10 mouse cellular contexts compared by ENCODE assay signal in genomic region chr9:25212309-25213163, GRCm38 (mm10). TPM values are rescaled to one million over a fixed set of nuclear protein-coding genes. Genes with fewer than 3 reads are reported as not detected.
DNase-seq lines count a peak whose midpoint lies in the region; ATAC-seq and TF ChIP-seq lines count a peak whose summit lies in the region.
"Had no signal": no experiment of that assay in that cellular context is flagged by ENCODE, and none has a peak within 500 bp of the region (broad histone marks: within the 10 kb centered on the region; RNA-seq: fewer than 3 reads in every experiment).

No protein-coding gene starts in this region.

- H3K27me3 ChIP-seq in limb, embryonic 12.5 days = no peaks in the 10 kb centered on the region
- no peaks in the 10 kb centered on the region for H3K27me3 ChIP-seq in limb, embryonic 10.5 days (ENCODE audit: low read depth, poor library complexity, severe bottlenecking)
- H3K27me3 ChIP-seq in forebrain, postnatal 0 days (ENCODE audit: insufficient read depth, low read length) = no peaks in the 10 kb centered on the region
- H3K27me3 ChIP-seq in kidney, embryonic 15.5 days = no peaks in the 10 kb centered on the region
- H3K27me3 ChIP-seq in neural tube, embryonic 13.5 days = no peaks in the 10 kb centered on the region
- no peaks in the 10 kb centered on the region for H3K27me3 ChIP-seq in thymus, adult 2 months (ENCODE audit: control insufficient read depth, insufficient read depth, low read length)
- H3K27me3 ChIP-seq: liver, embryonic 15.5 days had no signal

- H3K4me2 ChIP-seq in limb, embryonic 12.5 days = no peak overlapping the region
- H3K4me2 ChIP-seq in forebrain, postnatal 0 days (ENCODE audit: low read depth) = no peak overlapping the region
- no peak overlapping the region for H3K4me2 ChIP-seq in kidney, embryonic 15.5 days
- H3K4me2 ChIP-seq in neural tube, embryonic 13.5 days = peak overlapping the region; percentile 18; the same call in 1 of the 2 replicates
- H3K4me2 ChIP-seq: liver, embryonic 15.5 days had no signal

- no peak for TF ChIP-seq POLR2A in thymus, adult 2 months (IDR thresholded peaks at IDR 0.05; ENCODE audit: control insufficient read depth, extremely low read depth, insufficient read depth, low read length, poor library complexity)

- WGBS in limb, embryonic 12.5 days = 75% methylated on average over 9 of the region's 9 CpGs
- WGBS in limb, embryonic 10.5 days = 86% methylated on average over 9 of the region's 9 CpGs
- 52% methylated on average over 9 of the region's 9 CpGs for WGBS in forebrain, postnatal 0 days
- WGBS in kidney, embryonic 15.5 days = 55% methylated on average over 9 of the region's 9 CpGs
- WGBS in neural tube, embryonic 13.5 days = 37% methylated on average over 9 of the region's 9 CpGs
- WGBS in thymus, adult 2 months = 92% methylated on average over 9 of the region's 9 CpGs

- 0 out of 2 replicates have a peak, but pooled peaks cover 9% of the 10 kb centered on the region for H3K4me1 ChIP-seq in limb, embryonic 12.5 days (replicated peaks)
- H3K4me1 ChIP-seq in limb, embryonic 10.5 days = no peaks in the 10 kb centered on the region
- H3K4me1 ChIP-seq in forebrain, postnatal 0 days (ENCODE audit: insufficient read depth) = no peaks in the 10 kb centered on the region
- peaks cover 26% of the 10 kb centered on the region; the same call in 1 of the 2 replicates for H3K4me1 ChIP-seq in kidney, embryonic 15.5 days
- peaks cover 18% of the 10 kb centered on the region for H3K4me1 ChIP-seq in neural tube, embryonic 13.5 days (replicated peaks)
- H3K4me1 ChIP-seq in thymus, adult 2 months (replicated peaks; ENCODE audit: control insufficient read depth, insufficient read depth, low read length) = no peaks in the 10 kb centered on the region
- H3K4me1 ChIP-seq: liver, embryonic 15.5 days had no signal

- peak overlapping the region; percentile 59; the same call in 1 of the 2 replicates for H3K27ac ChIP-seq in limb, embryonic 12.5 days
- no peak overlapping the region for H3K27ac ChIP-seq in limb, embryonic 10.5 days
- peak overlapping the region; percentile 57 for H3K27ac ChIP-seq in forebrain, postnatal 0 days (ENCODE audit: low read depth, low read length)
- peak overlapping the region; percentile 83 for H3K27ac ChIP-seq in kidney, embryonic 15.5 days
- peak overlapping the region; percentile 76 for H3K27ac ChIP-seq in neural tube, embryonic 13.5 days (replicated peaks)
- H3K27ac ChIP-seq in thymus, adult 2 months (ENCODE audit: control insufficient read depth, insufficient read depth, low read length) = no peak overlapping the region
- H3K27ac ChIP-seq: liver, embryonic 15.5 days had no signal

- TF ChIP-seq CTCF in forebrain, postnatal 0 days (IDR thresholded peaks at IDR 0.05; ENCODE audit: low read depth) = no peak
- TF ChIP-seq CTCF in thymus, adult 2 months (IDR thresholded peaks at IDR 0.05; ENCODE audit: borderline replicate concordance, control insufficient read depth, extremely low read depth, insufficient read depth, low read length, poor library complexity) = no peak

- H3K4me3 ChIP-seq in limb, embryonic 12.5 days (replicated peaks) = no peak overlapping the region
- no peak overlapping the region for H3K4me3 ChIP-seq in limb, embryonic 10.5 days
- H3K4me3 ChIP-seq in forebrain, postnatal 0 days (ENCODE audit: low read depth, low read length) = no peak overlapping the region
- no peak overlapping the region for H3K4me3 ChIP-seq in kidney, embryonic 15.5 days (replicated peaks)
- H3K4me3 ChIP-seq in neural tube, embryonic 13.5 days = no peak overlapping the region
- no peak overlapping the region for H3K4me3 ChIP-seq in thymus, adult 2 months (ENCODE audit: control insufficient read depth, insufficient read depth, low read length)
- H3K4me3 ChIP-seq: liver, embryonic 15.5 days had no signal

- no peaks in the 10 kb centered on the region for H3K36me3 ChIP-seq in limb, embryonic 12.5 days
- H3K36me3 ChIP-seq in limb, embryonic 10.5 days = no peaks in the 10 kb centered on the region
- no peaks in the 10 kb centered on the region for H3K36me3 ChIP-seq in forebrain, postnatal 0 days (ENCODE audit: insufficient read depth)
- no peaks in the 10 kb centered on the region for H3K36me3 ChIP-seq in kidney, embryonic 15.5 days
- no peaks in the 10 kb centered on the region for H3K36me3 ChIP-seq in neural tube, embryonic 13.5 days
- H3K36me3 ChIP-seq in thymus, adult 2 months (ENCODE audit: control insufficient read depth, insufficient read depth, low read length) = no peaks in the 10 kb centered on the region
- H3K36me3 ChIP-seq: liver, embryonic 15.5 days had no signal

- no peak overlapping the region for H3K9ac ChIP-seq in limb, embryonic 12.5 days (replicated peaks)
- no peak overlapping the region for H3K9ac ChIP-seq in forebrain, postnatal 0 days
- no peak overlapping the region for H3K9ac ChIP-seq in kidney, embryonic 15.5 days
- H3K9ac ChIP-seq in neural tube, embryonic 13.5 days = peak overlapping the region; percentile 14; the same call in 1 of the 2 replicates
- H3K9ac ChIP-seq: liver, embryonic 15.5 days had no signal

- DNase-seq in limb, embryonic 10.5 days (ENCODE audit: low spot score) = no peak
- peak; percentile 41 for DNase-seq in forebrain, postnatal 0 days
- no peak for DNase-seq in spleen, postnatal 14 days (ENCODE audit: low spot score in 2 of 2)
- no peak for DNase-seq in thymus, adult 2 months
- DNase-seq in natural killer cell, adult 2 months (ENCODE audit: low spot score in 2 of 2) = no peak
- DNase-seq: cerebellum, postnatal 14 days had no signal

- no peak for ATAC-seq in limb, embryonic 12.5 days (ENCODE audit: insufficient number of reproducible peaks, insufficient read depth, low FRiP score, low TSS enrichment, low read depth)
- peak; percentile 92 for ATAC-seq in forebrain, postnatal 0 days
- peak; percentile 89 for ATAC-seq in kidney, embryonic 15.5 days (replicated peaks; ENCODE audit: low FRiP score)
- peak; percentile 77 for ATAC-seq in neural tube, embryonic 13.5 days (ENCODE audit: low read depth)

- H3K9me3 ChIP-seq in limb, embryonic 12.5 days = no peaks in the 10 kb centered on the region
- no peaks in the 10 kb centered on the region for H3K9me3 ChIP-seq in limb, embryonic 10.5 days (replicated peaks)
- no peaks in the 10 kb centered on the region for H3K9me3 ChIP-seq in forebrain, postnatal 0 days (ENCODE audit: low read length)
- no peaks in the 10 kb centered on the region for H3K9me3 ChIP-seq in kidney, embryonic 15.5 days (replicated peaks)
- H3K9me3 ChIP-seq in neural tube, embryonic 13.5 days = 0 out of 2 replicates have a peak, but pooled peaks cover 4% of the 10 kb centered on the region
- H3K9me3 ChIP-seq: liver, embryonic 15.5 days had no signal

RNA-seq across cellular contexts. Expression of gene Sept7, which starts 39.7 kb away (rescaled TPM):
- polyA plus RNA-seq in limb, embryonic 12.5 days (2016; fragmentation: Nextera tagmentation; extraction: Ambion mirVana) = 272 and 304 TPM in 2 replicates
- polyA plus RNA-seq in limb, embryonic 10.5 days (2016; fragmentation: Nextera tagmentation; extraction: Ambion mirVana) = 179 and 233 TPM in 2 replicates
- 205 and 233 TPM in 2 replicates for total RNA-seq in forebrain, postnatal 0 days (2014; rRNA removed)
- polyA plus RNA-seq in forebrain, postnatal 0 days (2015; fragmentation: Nextera tagmentation; extraction: Ambion mirVana) = 249 and 277 TPM in 2 replicates
- 318 and 325 TPM in 2 replicates for polyA plus RNA-seq in kidney, embryonic 15.5 days (2015; fragmentation: Nextera tagmentation; extraction: Ambion mirVana)
- 284 and 297 TPM in 2 replicates for polyA plus RNA-seq in neural tube, embryonic 13.5 days (2015; fragmentation: Nextera tagmentation; extraction: Ambion mirVana)
- polyA plus RNA-seq in thymus, adult 2 months (2012; rRNA removed) = 16.0 and 16.2 TPM in 2 replicates

Comparison
In these comparisons a context has a peak if more than half of its experiments do, and no peak if none do; other contexts are left out.
1. H3K27ac ChIP-seq: peak in limb, embryonic 12.5 days (single experiment), forebrain, postnatal 0 days (single experiment), kidney, embryonic 15.5 days (single experiment) and neural tube, embryonic 13.5 days (single experiment); none in limb, embryonic 10.5 days (single experiment) and thymus, adult 2 months (single experiment).
2. RNA of gene Sept7, which starts 39.7 kb away (polyA plus RNA-seq): 318 to 325 TPM in kidney, embryonic 15.5 days, 284 to 297 TPM in neural tube, embryonic 13.5 days, 249 to 277 TPM in forebrain, postnatal 0 days, 272 to 304 TPM in limb, embryonic 12.5 days and 179 to 233 TPM in limb, embryonic 10.5 days; 16.0 to 16.2 TPM in thymus, adult 2 months; every median in the first group is over 10 times any median in the second.